Mouse (Mus musculus) kidney, postnatal 0 days (tissue): ENCODE data around the gene Ttll5. TPM values are rescaled to one million over a fixed set of nuclear protein-coding genes. Genes with fewer than 3 reads are reported as not detected.

ENCODE experiments used
- ATAC-seq: fragments of 200-750 bp; cut with Nextera tagmentation; replicated peaks from 2 replicates; pipeline ENCODE4 v1.8.0; 2017; ENCODE audit warnings: low read depth, moderate number of reproducible peaks, moderate TSS enrichment, moderate library complexity; ENCODE audit not compliant: low FRiP score
- DNase-seq: peaks from one replicate; pipeline ENCODE4 v3.0.0-alpha.2; 2016; ENCODE audit warnings: low spot score
- H3K27ac ChIP-seq: fragments of 300-500 bp; sonication (generic); 2 replicates; pipeline ENCODE4 v1.5.1; 2014; ENCODE audit warnings: mild to moderate bottlenecking
- H3K27me3 ChIP-seq: fragments of 300-500 bp; sonication (generic); 2 replicates; pipeline ENCODE4 v1.6.1; 2014; ENCODE audit warnings: low read length, mixed read lengths; ENCODE audit not compliant: insufficient read depth
- H3K36me3 ChIP-seq: fragments of 300-500 bp; sonication (generic); 2 replicates; pipeline ENCODE4 v1.6.1; 2014; ENCODE audit warnings: low read length, mixed read lengths; ENCODE audit not compliant: insufficient read depth
- H3K4me1 ChIP-seq: fragments of 300-500 bp; sonication (generic); replicated peaks from 2 replicates; pipeline ENCODE4 v1.6.1; 2014; ENCODE audit warnings: antibody characterized with exemption, low read length, mixed read lengths; ENCODE audit not compliant: insufficient read depth
- H3K4me2 ChIP-seq: fragments of 300-500 bp; sonication (generic); 2 replicates; pipeline ENCODE4 v1.6.1; 2014; ENCODE audit warnings: mild to moderate bottlenecking, low read length, moderate library complexity, mixed read lengths
- H3K4me3 ChIP-seq: fragments of 300-500 bp; sonication (generic); replicated peaks from 2 replicates; pipeline ENCODE4 v1.5.1; 2014; ENCODE audit warnings: low read depth, low read length
- H3K9ac ChIP-seq: fragments of 300-500 bp; sonication (generic); 2 replicates; pipeline ENCODE4 v1.6.1; 2014; ENCODE audit warnings: low read depth, low read length
- H3K9me3 ChIP-seq: fragments of 300-500 bp; sonication (generic); replicated peaks from 2 replicates; pipeline ENCODE4 v1.6.1; 2016; ENCODE audit warnings: low read length, inconsistent platforms, mixed read lengths
- CTCF ChIP-seq: IDR thresholded peaks from 2 replicates; pipeline ENCODE4 v1.5.1; 2016; ENCODE audit warnings: antibody characterized with exemption, low read depth, mild to moderate bottlenecking, moderate library complexity
- WGBS: fragments of 180-500 bp; shearing (Covaris S2); extraction: QIAGEN DNeasy Blood & Tissue Kit; methylation state at CpG from one replicate; pipeline ENCODE4 v1.1.7; 2014; 5-methylcytosine and 5-hydroxymethylcytosine counted together
- polyA plus RNA-seq: library from polyadenylated mRNA; unstranded; fragments of >200 nt; fragmentation: Nextera tagmentation; extraction: Ambion mirVana; gene quantifications from 2 replicates; pipeline ENCODE4 v1.2.1, GENCODE M21; 2015

Ttll5 gene
- polyA plus RNA-seq, 1 experiment from 2014 or later, result 6.8 TPM

- no peak for DNase-seq
- H3K9ac ChIP-seq, result no peak overlapping the region
- H3K36me3 ChIP-seq, result no peaks in the 10 kb centered on the region
- H3K9me3 ChIP-seq, result no peaks in the 10 kb centered on the region
- no peaks in the 10 kb centered on the region for H3K4me1 ChIP-seq
- no peaks in the 10 kb centered on the region for H3K27me3 ChIP-seq
- 83% methylated on average over 3 of the region's 3 CpGs for WGBS
- no peak overlapping the region for H3K4me3 ChIP-seq
- no peak overlapping the region for H3K27ac ChIP-seq
- TF ChIP-seq CTCF, result no peak
- H3K4me2 ChIP-seq, result no peak overlapping the region
- no peak for ATAC-seq
Observed at GRCm38 (mm10) chr12:85907896-85908295, 83.4 kb downstream of the Ttll5 start.

GRCm38 (mm10) chr12:85910811-85911210 lies 86.4 kb downstream of the Ttll5 start:
- DNase-seq (no peak), ATAC-seq (no peak)
- H3K27me3 ChIP-seq, result no peaks in the 10 kb centered on the region
- H3K4me2 ChIP-seq, result no peak overlapping the region
- H3K9ac ChIP-seq, result no peak overlapping the region
- H3K36me3 ChIP-seq, result no peaks in the 10 kb centered on the region
- no peak overlapping the region for H3K27ac ChIP-seq
- WGBS, result 61% methylated on average over 6 of the region's 6 CpGs
- H3K4me1 ChIP-seq, result no peaks in the 10 kb centered on the region
- no peak overlapping the region for H3K4me3 ChIP-seq
- no peaks in the 10 kb centered on the region for H3K9me3 ChIP-seq
- TF ChIP-seq CTCF, result no peak

- H3K27ac ChIP-seq, result no peak overlapping the region
- ATAC-seq (no peak), DNase-seq (no peak)
- no peak overlapping the region for H3K4me3 ChIP-seq
- TF ChIP-seq CTCF, result no peak
- no peak overlapping the region for H3K9ac ChIP-seq
- no peaks in the 10 kb centered on the region for H3K4me1 ChIP-seq
- no peaks in the 10 kb centered on the region for H3K9me3 ChIP-seq
- H3K27me3 ChIP-seq, result no peaks in the 10 kb centered on the region
- no peaks in the 10 kb centered on the region for H3K36me3 ChIP-seq
- 89% methylated on average over 13 of the region's 13 CpGs for WGBS
- H3K4me2 ChIP-seq, result no peak overlapping the region
Observed at GRCm38 (mm10) chr12:85912712-85913504, 88.4 kb downstream of the Ttll5 start.

DNA sequence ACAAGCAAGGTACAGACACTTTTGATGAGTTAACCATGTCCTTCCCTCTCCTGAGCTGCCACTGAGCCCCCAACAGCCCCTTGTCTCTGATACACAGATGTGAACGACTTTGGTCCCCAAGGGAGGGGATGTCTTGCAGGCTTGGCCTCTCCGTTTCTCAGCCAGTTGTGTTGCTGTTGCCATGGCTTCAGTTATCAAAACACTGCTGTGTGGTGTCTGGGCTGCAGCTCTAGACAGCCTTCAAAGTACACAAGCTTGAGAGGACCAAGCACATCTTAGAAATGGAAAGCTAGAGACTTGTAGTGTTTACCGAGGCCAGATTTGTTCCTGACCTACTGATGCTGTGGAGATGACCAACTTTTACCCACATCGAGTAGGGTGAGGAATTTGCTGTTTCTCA lies 102.4 kb downstream of the Ttll5 start:
- WGBS, result 45% methylated on average over 4 of the region's 4 CpGs
- Histone ChIP-seq H3K9me3 (no peaks in the 10 kb centered on the region), H3K4me3 (no peak overlapping the region), H3K9ac (no peak overlapping the region), H3K27ac (no peak overlapping the region), H3K4me2 (no peak overlapping the region), H3K4me1 (no peaks in the 10 kb centered on the region), H3K36me3 (peaks cover 4% of the 10 kb centered on the region; the same call in 1 of the 2 replicates), H3K27me3 (no peaks in the 10 kb centered on the region)
- TF ChIP-seq CTCF, result no peak
- ATAC-seq (no peak), DNase-seq (peak; percentile 12)

- H3K27ac ChIP-seq, result no peak overlapping the region
- peak; percentile 20 for DNase-seq
- no peak for TF ChIP-seq CTCF
Observed at GRCm38 (mm10) chr12:85928513-85928912, 104.1 kb downstream of the Ttll5 start.

GRCm38 (mm10) chr12:85929711-85930110 lies 105.3 kb downstream of the Ttll5 start:
- WGBS, result 34% methylated on average over 4 of the region's 4 CpGs

More at GRCm38 (mm10) chr12:85928513-85928912, 104.1 kb downstream of the Ttll5 start:
- WGBS, result 74% methylated on average over 10 of the region's 10 CpGs
- Histone ChIP-seq H3K9me3 (no peaks in the 10 kb centered on the region; the same call in 1 of the 2 replicates), H3K36me3 (peaks cover 7% of the 10 kb centered on the region; the same call in 1 of the 2 replicates), H3K27me3 (no peaks in the 10 kb centered on the region), H3K9ac (no peak overlapping the region), H3K4me2 (no peak overlapping the region), H3K4me3 (no peak overlapping the region), H3K4me1 (no peaks in the 10 kb centered on the region)
- ATAC-seq, result no peak

More at GRCm38 (mm10) chr12:85929711-85930110, 105.3 kb downstream of the Ttll5 start:
- Histone ChIP-seq H3K9ac (no peak overlapping the region), H3K27me3 (no peaks in the 10 kb centered on the region), H3K4me1 (no peaks in the 10 kb centered on the region), H3K27ac (no peak overlapping the region), H3K36me3 (peaks cover 15% of the 10 kb centered on the region; the same call in 1 of the 2 replicates), H3K4me2 (no peak overlapping the region), H3K4me3 (no peak overlapping the region), H3K9me3 (no peaks in the 10 kb centered on the region; the same call in 1 of the 2 replicates)
- TF ChIP-seq CTCF, result no peak
- DNase-seq, result no peak
- no peak for ATAC-seq
